Mouse (Mus musculus): Measurements from ENCODE around the gene Celf6.

DNA sequence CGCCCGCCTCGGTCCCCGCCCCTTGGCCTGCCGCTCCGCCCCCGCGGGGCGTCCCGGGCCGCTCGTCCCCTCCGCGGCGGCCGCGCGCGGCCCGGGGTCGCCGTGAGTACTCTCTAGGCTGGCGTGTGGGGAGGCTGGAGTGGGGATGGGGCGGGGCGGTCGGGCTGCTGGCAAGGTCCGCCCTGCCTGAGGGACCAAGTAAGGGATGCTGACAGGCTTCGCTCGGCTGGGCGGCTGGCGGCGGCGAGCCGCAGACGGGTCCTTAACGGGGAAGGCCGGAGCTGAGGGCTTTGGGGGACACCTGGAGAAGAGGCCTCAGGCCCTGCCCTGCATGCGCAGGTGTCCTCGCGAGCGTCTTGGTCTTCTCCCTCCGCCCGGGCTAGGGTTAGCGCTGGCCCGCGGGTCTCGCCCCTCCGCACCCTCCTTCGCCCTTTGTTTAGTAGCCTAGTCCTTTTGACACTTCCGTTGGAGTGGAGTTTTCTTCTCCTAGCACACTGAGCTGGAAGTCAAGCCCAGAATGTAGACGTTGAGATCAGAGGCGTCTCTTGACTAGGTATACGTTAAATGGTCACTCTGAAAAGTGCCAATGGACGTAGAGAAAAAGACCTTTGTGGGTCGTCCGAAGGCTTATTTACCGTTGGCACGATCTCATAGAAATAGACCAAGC lies 39.7 kb downstream of the Celf6 start:
- TF ChIP-seq CTCF (IDR thresholded peaks at IDR 0.05) = no peak
- TF ChIP-seq EP300 (IDR thresholded peaks at IDR 0.05) = no peak

Measured in lung, postnatal 0 days (tissue).